Mouse (Mus musculus) lung, embryonic 15.5 days (tissue): ENCODE results near the gene Olah. TPM values are rescaled to one million over a fixed set of nuclear protein-coding genes. Genes with fewer than 3 reads are reported as not detected.

ENCODE experiments used
- ATAC-seq: fragments of 200-750 bp; cut with Nextera tagmentation; 2 replicates; pipeline ENCODE4 v1.8.0; 2017; ENCODE audit warnings: moderate number of reproducible peaks, borderline replicate concordance; ENCODE audit not compliant: low FRiP score, low TSS enrichment; ENCODE audit errors: extremely low read depth
- H3K27ac ChIP-seq: fragments of 300-500 bp; sonication (generic); 2 replicates; pipeline ENCODE4 v1.5.1; 2015; ENCODE audit warnings: moderate library complexity, mild to moderate bottlenecking, inconsistent platforms
- H3K27me3 ChIP-seq: fragments of 300-500 bp; sonication (generic); 2 replicates; pipeline ENCODE4 v1.6.1; 2015; ENCODE audit warnings: inconsistent platforms
- H3K36me3 ChIP-seq: fragments of 300-500 bp; sonication (generic); 2 replicates; pipeline ENCODE4 v1.6.1; 2015; ENCODE audit warnings: inconsistent platforms
- H3K4me1 ChIP-seq: fragments of 300-500 bp; sonication (generic); 2 replicates; pipeline ENCODE4 v1.6.1; 2015; ENCODE audit warnings: inconsistent platforms
- H3K4me2 ChIP-seq: fragments of 300-500 bp; sonication (generic); 2 replicates; pipeline ENCODE4 v1.6.1; 2015; ENCODE audit warnings: inconsistent platforms, mild to moderate bottlenecking, moderate library complexity
- H3K4me3 ChIP-seq: fragments of 300-500 bp; sonication (generic); 2 replicates; pipeline ENCODE4 v1.5.1; 2015; ENCODE audit warnings: mild to moderate bottlenecking, inconsistent platforms
- H3K9ac ChIP-seq: fragments of 300-500 bp; sonication (generic); 2 replicates; pipeline ENCODE4 v1.6.1; 2015; ENCODE audit warnings: inconsistent platforms
- H3K9me3 ChIP-seq: fragments of 300-500 bp; sonication (generic); 2 replicates; pipeline ENCODE4 v1.6.1; 2016; ENCODE audit warnings: inconsistent platforms
- WGBS: fragments of 180-500 bp; shearing (Covaris S2); methylation state at CpG from one replicate; pipeline ENCODE4 v1.1.7; 2015; 5-methylcytosine and 5-hydroxymethylcytosine counted together
- polyA plus RNA-seq: library from polyadenylated mRNA; unstranded; fragments of >200 nt; fragmentation: Nextera tagmentation; extraction: Ambion mirVana; gene quantifications from 2 replicates; pipeline ENCODE4 v1.2.1, GENCODE M21; 2015

The Olah gene
- polyA plus RNA-seq, 1 experiment from 2014 or later: not detected

DNA sequence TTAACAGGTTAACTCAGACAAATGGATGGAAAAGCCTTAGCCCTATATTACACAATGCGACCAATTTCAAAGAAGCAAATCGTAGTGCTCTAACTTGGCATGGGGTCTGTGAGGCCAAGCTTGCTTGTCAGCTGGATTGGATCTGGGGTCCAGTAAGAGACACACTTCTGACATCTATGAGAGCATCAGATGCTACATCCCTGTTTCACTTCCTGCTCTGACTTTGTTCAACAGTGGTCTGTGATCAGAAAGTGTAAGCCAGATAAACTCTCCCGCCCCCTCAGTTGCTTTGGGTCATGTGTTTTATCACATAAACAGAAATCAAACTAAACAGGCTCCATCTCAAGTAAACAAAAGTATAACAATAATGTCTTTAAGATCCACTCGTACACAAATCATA lies 48.6 kb downstream of the Olah start:
- Histone ChIP-seq H3K27me3 (no peaks in the 10 kb centered on the region), H3K9me3 (no peaks in the 10 kb centered on the region), H3K9ac (no peak overlapping the region), H3K4me1 (no peaks in the 10 kb centered on the region), H3K4me2 (no peak overlapping the region), H3K4me3 (no peak overlapping the region), H3K27ac (no peak overlapping the region), H3K36me3 (no peaks in the 10 kb centered on the region)
- no peak for ATAC-seq
- WGBS: 69% methylated on average over 4 of the region's 4 CpGs

DNA sequence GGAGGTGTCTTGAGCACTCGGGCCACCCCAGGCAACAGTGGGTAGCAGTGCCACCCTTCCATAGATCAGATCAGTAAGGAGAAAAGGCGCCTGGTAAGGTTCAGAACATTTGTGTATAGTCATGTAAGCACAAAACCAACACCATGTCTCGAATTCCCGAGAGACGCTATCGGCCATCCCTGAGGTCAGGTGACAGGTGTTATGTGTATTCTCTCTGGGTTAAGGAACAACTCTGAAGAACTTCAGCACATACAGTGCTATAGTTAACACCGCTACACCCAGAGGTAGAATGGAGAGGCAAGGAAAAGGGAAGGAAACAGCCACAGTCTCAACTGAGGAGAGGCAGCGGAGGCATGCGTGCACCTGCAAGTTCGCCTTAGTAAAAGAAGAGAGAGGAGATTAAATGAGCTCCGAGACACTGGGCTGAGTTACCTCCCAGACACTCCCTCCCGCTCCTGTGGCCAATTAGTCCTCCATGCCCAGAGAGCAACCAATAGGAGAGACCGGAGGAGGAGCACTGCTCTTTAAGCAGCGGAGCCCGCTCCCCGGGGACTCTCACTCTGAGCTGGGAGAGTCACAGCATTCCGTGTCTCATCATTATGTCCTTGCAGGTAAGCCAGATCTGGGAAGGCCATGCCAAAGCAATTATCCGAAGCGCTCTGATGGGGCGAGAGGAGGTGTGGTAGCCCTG lies 61.3 kb downstream of the Olah start, which contains the start of gene Acbd7:
Acbd7 (plus strand) TSS at position 558 of the 691 bp plus-strand sequence.
- H3K4me2 ChIP-seq: peak within 1 kb of the TSS; percentile 59
- ATAC-seq: no peak
- 0 out of 2 replicates have a peak within 1 kb of the TSS, but pooled peaks have one; percentile 22 for H3K9ac ChIP-seq
- H3K27me3 ChIP-seq: peaks cover 14% of the 10 kb centered on the region
- H3K27ac ChIP-seq: no peak within 1 kb of the TSS
- no peaks in the 10 kb centered on the region for H3K36me3 ChIP-seq
- H3K4me1 ChIP-seq: peaks cover 20% of the 10 kb centered on the region
- H3K4me3 ChIP-seq: peak within 1 kb of the TSS; percentile 29
- 7% methylated on average over 20 of the region's 20 CpGs for WGBS
- no peaks in the 10 kb centered on the region for H3K9me3 ChIP-seq

DNA sequence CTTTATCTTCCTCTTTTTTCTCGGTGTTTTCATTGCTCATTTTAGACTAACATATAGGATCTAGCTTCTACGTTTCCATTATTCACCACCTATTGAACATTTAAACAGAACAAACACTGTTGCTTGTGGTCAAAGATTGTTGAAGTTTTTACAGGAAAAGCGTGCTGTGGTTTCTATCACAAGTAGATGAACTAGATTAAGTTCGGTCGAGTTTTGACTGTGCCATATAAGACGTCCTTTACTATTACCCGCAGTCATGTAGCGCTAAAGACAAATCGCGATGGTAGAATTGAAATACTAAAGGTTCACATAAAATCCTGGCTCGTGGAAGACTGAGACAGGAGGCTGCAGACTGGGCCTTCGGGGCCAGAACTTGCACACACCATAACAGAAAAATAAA lies 63.2 kb downstream of the Olah start:
- Histone ChIP-seq H3K4me1 (peaks cover 24% of the 10 kb centered on the region), H3K27ac (no peak overlapping the region), H3K36me3 (peaks cover 7% of the 10 kb centered on the region), H3K9ac (no peak overlapping the region), H3K4me2 (no peak overlapping the region), H3K27me3 (peaks cover 14% of the 10 kb centered on the region), H3K4me3 (no peak overlapping the region), H3K9me3 (no peaks in the 10 kb centered on the region)
- WGBS: 90% methylated on average over 12 of the region's 12 CpGs
- ATAC-seq: no peak

DNA sequence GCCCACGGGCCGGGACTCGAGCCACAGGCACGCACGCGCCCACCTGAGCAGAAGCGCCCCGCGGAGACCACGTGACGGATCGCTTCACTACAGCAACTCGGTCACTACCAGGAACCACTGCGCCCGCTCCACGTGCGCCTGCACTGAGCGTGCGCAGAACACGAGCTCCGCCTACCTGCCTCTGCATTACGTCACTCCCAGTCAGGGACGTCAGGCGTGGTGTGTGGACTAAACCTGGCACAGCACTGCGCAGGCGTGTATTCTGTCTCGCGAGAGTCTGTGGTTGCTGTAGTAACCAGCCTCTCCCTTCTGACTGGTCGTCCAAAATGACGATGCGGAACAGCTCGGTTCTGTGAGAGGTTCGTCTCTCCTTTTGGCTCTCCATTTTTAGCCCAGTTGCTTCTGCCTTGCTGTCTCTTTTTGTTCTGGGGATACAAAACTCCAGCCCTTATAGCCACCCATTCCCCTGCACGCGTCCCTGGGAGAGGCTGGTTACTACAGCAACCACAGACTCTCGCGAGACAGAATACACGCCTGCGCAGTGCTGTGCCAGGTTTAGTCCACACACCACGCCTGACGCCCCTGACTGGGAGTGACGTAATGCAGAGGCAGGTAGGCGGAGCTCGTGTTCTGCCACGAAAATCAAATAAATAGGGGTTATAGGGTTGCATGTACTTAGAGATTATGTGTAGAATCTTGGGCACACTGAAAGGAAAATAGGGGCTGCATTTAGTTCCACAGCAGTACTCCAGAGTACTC lies 64.3 kb downstream of the Olah start, which contains the start of gene Rpp38:
Rpp38 (minus strand) TSS at position 160 of the 759 bp plus-strand sequence.
- no peaks in the 10 kb centered on the region for H3K9me3 ChIP-seq
- peak within 1 kb of the TSS; percentile 68 for H3K9ac ChIP-seq
- ATAC-seq: peak; percentile 98
- under 1% methylated on average over 45 of the region's 45 CpGs for WGBS
- peaks cover 17% of the 10 kb centered on the region for H3K36me3 ChIP-seq
- H3K27me3 ChIP-seq: peaks cover 14% of the 10 kb centered on the region
- H3K4me2 ChIP-seq: peak within 1 kb of the TSS; percentile 62
- H3K27ac ChIP-seq: peak within 1 kb of the TSS; percentile 78
- H3K4me3 ChIP-seq: peak within 1 kb of the TSS; percentile 68
- H3K4me1 ChIP-seq: peaks cover 24% of the 10 kb centered on the region

DNA sequence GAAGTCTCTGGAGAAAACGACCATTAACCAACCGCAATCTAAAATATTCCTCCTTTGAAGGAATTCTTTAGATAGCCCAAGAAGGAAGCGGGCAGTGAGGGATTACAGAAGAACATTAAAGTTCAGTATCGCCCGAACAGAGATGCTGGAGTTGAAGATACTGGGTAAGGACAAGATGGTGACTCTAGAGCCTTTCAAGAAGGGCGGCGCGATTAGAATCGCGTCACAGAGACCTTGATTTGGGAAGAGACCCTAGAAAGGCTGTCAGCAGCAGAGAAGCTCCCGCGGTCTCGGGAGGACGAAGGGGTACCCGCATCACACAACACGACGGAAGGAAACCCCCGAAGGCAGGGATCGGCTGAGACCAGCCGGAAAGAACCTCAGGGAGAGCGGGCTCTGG lies 65.0 kb downstream of the Olah start:
- Histone ChIP-seq H3K4me3 (peak overlapping the region; percentile 68), H3K4me2 (peak overlapping the region; percentile 62), H3K9ac (peak overlapping the region; percentile 68), H3K4me1 (peaks cover 24% of the 10 kb centered on the region), H3K27ac (peak overlapping the region; percentile 62), H3K36me3 (peaks cover 20% of the 10 kb centered on the region), H3K27me3 (peaks cover 14% of the 10 kb centered on the region), H3K9me3 (no peaks in the 10 kb centered on the region)
- ATAC-seq: no peak
- under 1% methylated on average over 21 of the region's 21 CpGs for WGBS

DNA sequence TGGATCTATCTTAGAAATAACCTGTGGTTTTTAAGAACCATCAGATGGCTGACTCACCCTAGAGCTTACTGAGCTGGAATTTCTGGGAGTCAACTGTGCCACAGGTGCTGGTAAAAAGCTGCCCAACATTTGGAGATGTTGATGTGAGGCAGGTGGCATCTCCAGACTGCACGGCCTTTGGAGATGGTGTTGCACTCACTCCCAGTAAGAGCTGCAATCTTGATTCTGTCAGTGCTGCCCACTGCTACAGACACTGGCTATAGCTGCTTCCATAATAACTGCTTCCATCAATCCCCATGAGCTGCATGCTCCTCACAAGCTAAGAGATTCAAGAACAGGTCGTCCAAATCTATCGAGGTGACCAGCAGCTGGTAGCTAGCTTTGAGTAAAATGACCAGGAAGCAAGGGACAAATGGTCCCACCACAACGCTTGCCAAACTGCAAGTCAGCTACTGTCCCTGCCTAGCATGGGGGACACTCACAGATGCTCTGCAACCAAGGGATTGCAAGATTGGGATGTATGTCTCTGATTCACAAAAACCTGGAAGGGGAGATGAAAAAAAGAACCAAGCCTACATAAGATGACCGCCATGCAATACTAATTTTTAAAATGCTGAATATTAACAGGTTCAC lies 65.8 kb downstream of the Olah start:
- Histone ChIP-seq H3K27ac (no peak overlapping the region), H3K4me1 (peaks cover 22% of the 10 kb centered on the region), H3K27me3 (peaks cover 8% of the 10 kb centered on the region), H3K36me3 (peaks cover 21% of the 10 kb centered on the region), H3K4me2 (peak overlapping the region; percentile 62), H3K4me3 (peak overlapping the region; percentile 68), H3K9me3 (no peaks in the 10 kb centered on the region), H3K9ac (peak overlapping the region; percentile 68)
- 75% methylated on average over 5 of the region's 5 CpGs for WGBS
- no peak for ATAC-seq

DNA sequence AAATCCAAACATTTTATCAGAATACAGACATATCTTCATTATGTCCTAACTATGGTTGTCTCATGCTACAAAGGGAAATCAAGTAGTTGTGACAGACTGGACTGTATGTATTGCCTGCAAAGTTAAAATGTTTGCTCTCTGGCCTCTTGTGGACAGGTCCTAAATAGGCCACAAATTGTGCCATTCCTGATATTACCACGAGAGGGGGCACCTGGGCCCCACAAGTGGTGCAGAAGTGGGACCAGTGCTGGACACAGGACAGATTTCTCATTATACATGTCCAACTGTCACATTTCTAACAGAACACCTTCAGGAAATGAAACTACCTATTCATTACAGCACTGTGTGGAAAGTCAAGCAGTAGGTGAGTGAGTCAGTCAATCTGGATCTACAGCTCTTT lies 69.7 kb downstream of the Olah start:
- H3K36me3 ChIP-seq: peaks cover 45% of the 10 kb centered on the region
- 22% methylated on average over 1 of the region's 1 CpGs for WGBS
- no peak for ATAC-seq

DNA sequence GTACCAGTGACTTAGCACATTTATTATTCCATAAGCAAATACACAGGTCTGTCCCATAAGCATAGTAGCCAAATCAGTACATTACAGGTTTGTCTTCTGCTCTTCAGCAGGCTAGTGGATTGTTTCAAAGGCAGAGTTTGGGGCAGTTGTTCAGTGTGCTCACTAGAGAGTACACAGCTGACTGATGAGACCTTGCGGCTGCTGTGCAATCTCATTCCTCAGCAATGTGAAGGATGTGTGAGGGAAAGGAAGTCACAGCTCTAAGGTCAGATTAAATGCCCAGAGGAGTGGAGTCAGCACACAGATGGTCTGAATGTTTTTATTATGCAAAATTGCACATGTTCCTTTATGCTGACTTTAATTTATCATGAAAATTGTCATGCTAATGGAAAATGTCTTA lies 70.5 kb downstream of the Olah start:
- Histone ChIP-seq H3K4me1 (peaks cover 11% of the 10 kb centered on the region), H3K27me3 (no peaks in the 10 kb centered on the region), H3K4me3 (no peak overlapping the region), H3K9ac (no peak overlapping the region), H3K27ac (no peak overlapping the region), H3K36me3 (peaks cover 50% of the 10 kb centered on the region), H3K9me3 (no peaks in the 10 kb centered on the region), H3K4me2 (no peak overlapping the region)
- ATAC-seq: no peak
- WGBS: 73% methylated on average over 1 of the region's 1 CpGs

More for the DNA sequence above, 69.7 kb downstream of the Olah start:
- H3K4me3 ChIP-seq: no peak overlapping the region
- H3K4me1 ChIP-seq: peaks cover 15% of the 10 kb centered on the region
- H3K9me3 ChIP-seq: no peaks in the 10 kb centered on the region
- H3K4me2 ChIP-seq: no peak overlapping the region
- no peaks in the 10 kb centered on the region for H3K27me3 ChIP-seq
- no peak overlapping the region for H3K27ac ChIP-seq
- no peak overlapping the region for H3K9ac ChIP-seq

DNA sequence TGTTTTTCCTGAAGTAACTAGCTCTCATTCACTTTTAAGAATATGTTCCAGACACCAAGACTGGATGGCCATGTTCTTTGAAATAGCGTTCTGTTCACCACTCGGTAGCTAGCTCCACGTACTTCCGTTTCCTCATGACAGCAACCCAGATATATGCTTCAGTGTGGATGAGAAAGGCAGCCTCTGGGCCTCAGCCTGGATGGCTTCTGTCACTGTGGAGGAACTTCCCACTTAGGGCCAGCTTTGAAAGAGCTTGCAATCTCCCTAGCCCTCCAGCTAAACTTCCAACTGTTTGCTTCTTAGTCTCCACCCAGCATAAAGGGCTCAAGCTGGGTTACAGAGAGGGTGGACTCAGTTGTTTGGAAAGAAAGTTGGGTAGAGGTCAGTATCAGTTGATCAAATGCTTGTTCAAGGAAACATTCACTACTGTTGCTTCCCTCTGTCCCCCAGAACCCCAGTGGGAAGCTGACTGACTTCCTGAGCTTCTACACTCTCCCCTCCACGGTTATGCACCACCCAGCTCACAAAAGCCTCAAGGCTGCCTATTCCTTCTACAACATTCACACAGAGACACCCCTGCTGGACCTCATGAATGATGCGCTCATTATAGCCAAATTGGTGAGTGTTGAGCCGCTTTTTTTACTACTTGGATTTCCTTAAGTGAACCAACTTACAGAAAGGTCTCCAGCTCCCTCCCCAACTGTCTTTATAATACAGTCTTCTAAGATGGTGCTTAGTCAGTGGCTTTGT lies 72.5 kb downstream of the Olah start:
- H3K4me3 ChIP-seq: no peak overlapping the region
- peaks cover 50% of the 10 kb centered on the region for H3K36me3 ChIP-seq
- no peaks in the 10 kb centered on the region for H3K4me1 ChIP-seq
- no peak for ATAC-seq
- H3K9me3 ChIP-seq: no peaks in the 10 kb centered on the region
- H3K27me3 ChIP-seq: no peaks in the 10 kb centered on the region
- H3K9ac ChIP-seq: no peak overlapping the region
- H3K4me2 ChIP-seq: no peak overlapping the region
- no peak overlapping the region for H3K27ac ChIP-seq
- WGBS: 89% methylated on average over 7 of the region's 7 CpGs

DNA sequence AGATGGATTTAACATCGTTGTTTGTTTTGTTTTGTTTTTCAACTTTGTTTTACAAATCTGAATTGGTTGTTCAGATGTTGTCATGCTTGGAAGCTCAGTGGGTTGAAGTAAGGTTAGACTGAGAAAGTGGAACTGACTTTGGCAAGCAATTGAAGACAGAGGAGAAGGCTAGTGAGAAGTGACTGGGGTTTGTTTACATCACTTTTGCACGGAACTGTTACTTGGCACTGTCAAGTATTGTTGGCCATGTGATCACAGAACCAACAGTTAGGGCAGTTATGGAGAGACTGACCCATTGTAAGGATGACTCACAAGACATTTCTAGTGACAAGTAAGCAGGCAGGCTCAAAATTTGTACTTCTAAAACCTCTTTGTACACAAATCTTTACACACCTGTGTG lies 73.9 kb downstream of the Olah start:
- H3K27ac ChIP-seq: no peak overlapping the region
- ATAC-seq: no peak
- H3K4me3 ChIP-seq: no peak overlapping the region
- H3K9me3 ChIP-seq: no peaks in the 10 kb centered on the region
- no peaks in the 10 kb centered on the region for H3K4me1 ChIP-seq
- H3K9ac ChIP-seq: no peak overlapping the region
- H3K27me3 ChIP-seq: no peaks in the 10 kb centered on the region
- peaks cover 36% of the 10 kb centered on the region for H3K36me3 ChIP-seq
- 65% methylated on average over 2 of the region's 2 CpGs for WGBS
- H3K4me2 ChIP-seq: no peak overlapping the region

DNA sequence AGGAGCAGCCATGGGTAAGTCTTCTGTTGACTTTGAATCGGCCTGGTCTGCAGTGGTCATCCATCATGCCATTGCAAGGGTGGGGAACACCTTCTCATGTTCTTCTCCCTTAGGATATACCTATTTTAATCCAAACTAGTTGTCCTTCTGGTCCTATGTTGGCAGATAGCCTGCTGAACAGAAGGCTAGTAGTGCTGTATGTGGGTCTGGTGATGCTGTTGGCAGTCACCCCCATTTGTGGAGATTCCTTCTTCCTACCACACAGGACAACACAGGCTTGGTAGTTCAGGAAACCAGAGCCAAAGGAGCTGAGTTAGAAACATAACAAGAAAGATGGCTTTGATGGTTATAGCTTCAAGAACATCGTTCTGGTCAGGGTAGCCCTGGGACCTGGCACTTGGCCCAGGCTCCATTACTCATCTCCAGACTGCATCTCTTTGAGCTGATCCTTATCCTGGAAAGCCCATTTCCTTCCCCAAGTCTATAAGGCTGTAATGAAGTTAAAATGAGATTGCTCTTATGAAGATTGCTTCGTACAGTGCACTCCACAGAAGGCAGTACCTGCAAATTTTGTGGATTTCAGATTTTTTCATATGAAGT lies 91.5 kb downstream of the Olah start:
- H3K4me1 ChIP-seq: no peaks in the 10 kb centered on the region
- H3K9ac ChIP-seq: no peak overlapping the region
- H3K4me3 ChIP-seq: no peak overlapping the region
- no peak overlapping the region for H3K4me2 ChIP-seq
- H3K27me3 ChIP-seq: no peaks in the 10 kb centered on the region
- no peaks in the 10 kb centered on the region for H3K9me3 ChIP-seq
- no peak for ATAC-seq
- H3K27ac ChIP-seq: no peak overlapping the region
- 49% methylated on average over 3 of the region's 3 CpGs for WGBS
- H3K36me3 ChIP-seq: peaks cover 6% of the 10 kb centered on the region
